27 mouse cellular contexts compared by ENCODE assay signal in genomic region chr1:187630361-187630760, GRCm38 (mm10). TPM values are rescaled to one million over a fixed set of nuclear protein-coding genes. Genes with fewer than 3 reads are reported as not detected.
DNase-seq lines count a peak whose midpoint lies in the region; ATAC-seq and TF ChIP-seq lines count a peak whose summit lies in the region.
"Had no signal": no experiment of that assay in that cellular context is flagged by ENCODE, and none has a peak within 500 bp of the region (broad histone marks: within the 10 kb centered on the region; RNA-seq: fewer than 3 reads in every experiment).

No protein-coding gene starts in this region.

- no peaks in the 10 kb centered on the region for H3K9me3 ChIP-seq in limb, embryonic 14.5 days (ENCODE audit: control insufficient read depth, low read length)
- no peaks in the 10 kb centered on the region for H3K9me3 ChIP-seq in limb, embryonic 10.5 days (replicated peaks)
- H3K9me3 ChIP-seq: embryonic facial prominence, embryonic 12.5 days; embryonic facial prominence, embryonic 15.5 days; forebrain, embryonic 10.5 days; forebrain, embryonic 12.5 days had no signal

- H3K4me2 ChIP-seq in limb, embryonic 14.5 days (replicated peaks; ENCODE audit: low read depth, low read length, severe bottlenecking), result no peak overlapping the region
- H3K4me2 ChIP-seq: embryonic facial prominence, embryonic 12.5 days; embryonic facial prominence, embryonic 15.5 days; forebrain, embryonic 12.5 days had no signal

- no peaks in the 10 kb centered on the region for H3K36me3 ChIP-seq in limb, embryonic 14.5 days (ENCODE audit: control insufficient read depth, insufficient read depth, low read length)
- H3K36me3 ChIP-seq in limb, embryonic 10.5 days, result no peaks in the 10 kb centered on the region
- H3K36me3 ChIP-seq: embryonic facial prominence, embryonic 12.5 days; embryonic facial prominence, embryonic 15.5 days; forebrain, embryonic 10.5 days; forebrain, embryonic 12.5 days had no signal

- peak; percentile 70 for DNase-seq in heart, adult 11 months
- no peak for DNase-seq in heart, postnatal 14 days
- DNase-seq in limb, embryonic 14.5 days (ENCODE audit: low spot score), result peak; percentile 46
- DNase-seq in limb, embryonic 10.5 days (ENCODE audit: low spot score), result no peak
- DNase-seq in NIH3T3 (ENCODE audit: low read depth), result peak; percentile 20
- DNase-seq in cerebellum, adult 9-11 months, result no peak
- DNase-seq: adrenal gland, adult 8-10 months; adrenal gland, postnatal 14 days; adrenal gland, postnatal 36 days; cerebellum, adult 11-12 months; cerebellum, adult 2 months; cerebellum, adult 9-10 months; cerebellum, postnatal 14 days; cerebellum, postnatal 36 days; embryo, embryonic 11 days had no signal

- no peak overlapping the region for H3K9ac ChIP-seq in limb, embryonic 14.5 days (ENCODE audit: low read depth, low read length, severe bottlenecking)
- H3K9ac ChIP-seq: embryonic facial prominence, embryonic 12.5 days; embryonic facial prominence, embryonic 15.5 days; forebrain, embryonic 12.5 days had no signal

- intact Hi-C loops in heart, postnatal 14 days (cut with DNase I), result no loop called here

- ATAC-seq in limb, embryonic 14.5 days (ENCODE audit: low FRiP score, low read depth), result no peak
- ATAC-seq: activated CD4-positive, CD25-positive, alpha-beta regulatory T cell, adult 4 months; forebrain, embryonic 14.5 days; forebrain, embryonic 16.5 days; Patski had no signal

- TF ChIP-seq POLR2A in limb, embryonic 14.5 days (IDR thresholded peaks at IDR 0.05; ENCODE audit: borderline replicate concordance, extremely low read depth, insufficient read depth, insufficient read length), result no peak

- H3K27ac ChIP-seq in limb, embryonic 14.5 days (replicated peaks; ENCODE audit: low read depth, low read length), result no peak overlapping the region
- no peak overlapping the region for H3K27ac ChIP-seq in limb, embryonic 10.5 days
- H3K27ac ChIP-seq: embryonic facial prominence, embryonic 12.5 days; embryonic facial prominence, embryonic 15.5 days; forebrain, embryonic 10.5 days; forebrain, embryonic 12.5 days had no signal

- 89% methylated on average over 8 of the region's 8 CpGs for WGBS in limb, embryonic 14.5 days
- 93% methylated on average over 8 of the region's 8 CpGs for WGBS in limb, embryonic 10.5 days

- H3K4me3 ChIP-seq in limb, embryonic 14.5 days (replicated peaks; ENCODE audit: low read length), result no peak overlapping the region
- no peak overlapping the region for H3K4me3 ChIP-seq in limb, embryonic 10.5 days
- H3K4me3 ChIP-seq: embryonic facial prominence, embryonic 12.5 days; embryonic facial prominence, embryonic 15.5 days; erythroblast, embryonic 14.5 days; forebrain, embryonic 10.5 days; forebrain, embryonic 12.5 days had no signal

- no peaks in the 10 kb centered on the region for H3K4me1 ChIP-seq in limb, embryonic 14.5 days (ENCODE audit: control insufficient read depth, insufficient read depth, low read length)
- no peaks in the 10 kb centered on the region for H3K4me1 ChIP-seq in limb, embryonic 10.5 days
- H3K4me1 ChIP-seq: embryonic facial prominence, embryonic 12.5 days; embryonic facial prominence, embryonic 15.5 days; forebrain, embryonic 10.5 days; forebrain, embryonic 12.5 days had no signal

- H3K27me3 ChIP-seq in limb, embryonic 14.5 days (ENCODE audit: control insufficient read depth, insufficient read depth, low read length), result no peaks in the 10 kb centered on the region
- no peaks in the 10 kb centered on the region for H3K27me3 ChIP-seq in limb, embryonic 10.5 days (ENCODE audit: low read depth, poor library complexity, severe bottlenecking)
- H3K27me3 ChIP-seq: embryonic facial prominence, embryonic 12.5 days; embryonic facial prominence, embryonic 15.5 days; forebrain, embryonic 12.5 days; Patski had no signal

RNA-seq across cellular contexts. Expression of gene Esrrg, which starts 21.8 kb away (rescaled TPM):
- total RNA-seq in heart, postnatal 14 days (2021), result 10 to 100 TPM; 35.6 to 36.4 TPM
- 1.1 and 1.3 TPM in 2 replicates for polyA plus RNA-seq in limb, embryonic 14.5 days (2012; rRNA removed)
- polyA plus RNA-seq in limb, embryonic 14.5 days (2014; fragmentation: Nextera tagmentation; extraction: Ambion mirVana), result 1.5 and 1.6 TPM in 2 replicates
- 2.2 and 2.9 TPM in 2 replicates for polyA plus RNA-seq in limb, embryonic 10.5 days (2016; fragmentation: Nextera tagmentation; extraction: Ambion mirVana)
- total RNA-seq: common myeloid progenitor, adult 5-6 weeks; MEL had no signal
- polyA plus RNA-seq: activated CD4-positive, CD25-positive, alpha-beta regulatory T cell, adult 4 months; C2C12; erythroblast, embryonic 14.5 days had no signal

Comparison
In these comparisons a context has a peak if more than half of its experiments do, and no peak if none do; other contexts are left out.
1. DNase-seq: peak in heart, adult 11 months (single experiment), limb, embryonic 14.5 days (single experiment) and NIH3T3 (single experiment); none in heart, postnatal 14 days (0 of 2), limb, embryonic 10.5 days (single experiment) and cerebellum, adult 9-11 months (single experiment).